In genomic region chr14:122480355-122480754, GRCm38 (mm10) we compare ENCODE assay signal across 12 mouse cellular contexts. TPM values are rescaled to one million over a fixed set of nuclear protein-coding genes. Genes with fewer than 3 reads are reported as not detected.
A peak's percentile ranks its signal among the peaks of the same experiment; 100 is the strongest.
DNase-seq lines count a peak whose midpoint lies in the region; ATAC-seq lines count a peak whose summit lies in the region.
"Had no signal": no experiment of that assay in that cellular context is flagged by ENCODE, and none has a peak within 500 bp of the region (broad histone marks: within the 10 kb centered on the region; RNA-seq: fewer than 3 reads in every experiment).

No protein-coding gene starts in this region.

- H3K27me3 ChIP-seq in forebrain, embryonic 14.5 days (replicated peaks; ENCODE audit: control insufficient read depth, insufficient read depth, low read length), result peaks cover 46% of the 10 kb centered on the region
- H3K27me3 ChIP-seq in limb, embryonic 13.5 days, result peaks cover 83% of the 10 kb centered on the region
- H3K27me3 ChIP-seq in neural tube, embryonic 15.5 days (replicated peaks), result peaks cover 59% of the 10 kb centered on the region

- H3K4me1 ChIP-seq in forebrain, embryonic 14.5 days (ENCODE audit: control insufficient read depth, insufficient read depth, low read length), result peaks cover 9% of the 10 kb centered on the region; the same call in 1 of the 2 replicates
- peaks cover 45% of the 10 kb centered on the region for H3K4me1 ChIP-seq in limb, embryonic 13.5 days
- H3K4me1 ChIP-seq in neural tube, embryonic 15.5 days, result peaks cover 19% of the 10 kb centered on the region

- H3K4me2 ChIP-seq in forebrain, embryonic 14.5 days (ENCODE audit: low read length), result peak overlapping the region; percentile 73
- peak overlapping the region; percentile 48 for H3K4me2 ChIP-seq in limb, embryonic 13.5 days (replicated peaks)
- H3K4me2 ChIP-seq in neural tube, embryonic 15.5 days, result peak overlapping the region; percentile 42

- WGBS in forebrain, embryonic 14.5 days, result 7% methylated on average over 2 of the region's 2 CpGs
- WGBS in limb, embryonic 13.5 days, result 13% methylated on average over 2 of the region's 2 CpGs
- 16% methylated on average over 2 of the region's 2 CpGs for WGBS in neural tube, embryonic 15.5 days

- H3K9ac ChIP-seq in forebrain, embryonic 14.5 days (ENCODE audit: low read length), result peak overlapping the region; percentile 75
- no peak overlapping the region for H3K9ac ChIP-seq in limb, embryonic 13.5 days
- H3K9ac ChIP-seq in neural tube, embryonic 15.5 days (replicated peaks), result no peak overlapping the region

- H3K4me3 ChIP-seq in forebrain, embryonic 14.5 days (ENCODE audit: low read depth, low read length), result peak overlapping the region; percentile 49
- H3K4me3 ChIP-seq in limb, embryonic 13.5 days, result no peak overlapping the region
- peak overlapping the region; percentile 19; the same call in 1 of the 2 replicates for H3K4me3 ChIP-seq in neural tube, embryonic 15.5 days (replicated peaks)
- H3K4me3 ChIP-seq: heart, embryonic 10.5 days had no signal

- ATAC-seq in forebrain, embryonic 14.5 days, result no peak
- no peak for ATAC-seq in limb, embryonic 13.5 days (ENCODE audit: low FRiP score, low read depth)
- no peak for ATAC-seq in neural tube, embryonic 15.5 days (ENCODE audit: low FRiP score)

- no peaks in the 10 kb centered on the region for H3K9me3 ChIP-seq in forebrain, embryonic 14.5 days (replicated peaks; ENCODE audit: control insufficient read depth, low read length)
- no peaks in the 10 kb centered on the region for H3K9me3 ChIP-seq in limb, embryonic 13.5 days
- no peaks in the 10 kb centered on the region for H3K9me3 ChIP-seq in neural tube, embryonic 15.5 days (replicated peaks)
- H3K9me3 ChIP-seq: heart, embryonic 10.5 days had no signal

- DNase-seq in embryo, embryonic 10.5 days (ENCODE audit: low spot score), result peak; percentile 70
- DNase-seq in embryo, embryonic 10 days (ENCODE audit: low spot score), result no peak
- peak; percentile 63 for DNase-seq in forebrain, embryonic 14.5 days (ENCODE audit: low spot score)
- DNase-seq in left cerebral cortex, postnatal 4 days, result no peak
- DNase-seq in ovary, adult 18-20 months (ENCODE audit: low spot score), result no peak
- DNase-seq in heart, postnatal 14 days, result no peak
- DNase-seq: kidney, adult 2 months; lung, postnatal 14 days had no signal

- H3K36me3 ChIP-seq in forebrain, embryonic 14.5 days (ENCODE audit: control insufficient read depth, insufficient read depth, low read length), result peaks cover 7% of the 10 kb centered on the region; the same call in 1 of the 2 replicates
- H3K36me3 ChIP-seq in limb, embryonic 13.5 days, result no peaks in the 10 kb centered on the region
- H3K36me3 ChIP-seq in neural tube, embryonic 15.5 days, result no peaks in the 10 kb centered on the region
- H3K36me3 ChIP-seq: heart, embryonic 10.5 days had no signal

- peak overlapping the region; percentile 71 for H3K27ac ChIP-seq in forebrain, embryonic 14.5 days (ENCODE audit: low read depth, low read length)
- H3K27ac ChIP-seq in limb, embryonic 13.5 days, result no peak overlapping the region
- no peak overlapping the region for H3K27ac ChIP-seq in neural tube, embryonic 15.5 days (replicated peaks)
- H3K27ac ChIP-seq: heart, embryonic 10.5 days had no signal

- intact Hi-C loops in left cerebral cortex, postnatal 4 days (cut with DNase I), result loop anchor here (5.0 kb wide), 1 partner anchor 397 kb away; no protein-coding TSS in a partner anchor
- intact Hi-C loops in heart, postnatal 14 days (cut with DNase I), result loop anchor here (10.0 kb wide), 2 partner anchors 256 to 504 kb away; partner anchors contain the start of gene Tmtc4

RNA-seq across cellular contexts. Expression of gene Zic2, which starts 5.1 kb away (rescaled TPM):
- 7.3 and 9.8 TPM in 2 replicates for polyA plus RNA-seq in forebrain, embryonic 14.5 days (2014; fragmentation: Nextera tagmentation; extraction: Ambion mirVana)
- polyA plus RNA-seq in limb, embryonic 13.5 days (2015; fragmentation: Nextera tagmentation; extraction: Ambion mirVana), result 2.8 and 3.2 TPM in 2 replicates
- polyA plus RNA-seq in neural tube, embryonic 15.5 days (2015; fragmentation: Nextera tagmentation; extraction: Ambion mirVana), result 5.1 and 6.8 TPM in 2 replicates
- total RNA-seq in left cerebral cortex, postnatal 4 days (2021), result 10 to 100 TPM; 22.4 to 24.1 TPM
- under 1 TPM in 1 of 2 experiments, not detected in 1; 0.22 TPM for total RNA-seq in heart, postnatal 14 days (2021)
- polyA plus RNA-seq: kidney, adult 2 months had no signal

RNA-seq across cellular contexts. Expression of gene Gm10837, which starts 10.0 kb away (rescaled TPM):
- polyA plus RNA-seq in forebrain, embryonic 14.5 days (2014; fragmentation: Nextera tagmentation; extraction: Ambion mirVana), result 0.32 and 0.55 TPM in 2 replicates
- polyA plus RNA-seq in limb, embryonic 13.5 days (2015; fragmentation: Nextera tagmentation; extraction: Ambion mirVana), result not detected in 2 replicates
- polyA plus RNA-seq in neural tube, embryonic 15.5 days (2015; fragmentation: Nextera tagmentation; extraction: Ambion mirVana), result 0.23 and 0.27 TPM in 2 replicates
- total RNA-seq in left cerebral cortex, postnatal 4 days (2021), result under 1 TPM in 1 of 2 experiments, not detected in 1; 0.40 TPM
- total RNA-seq in heart, postnatal 14 days (2021), result not detected
- total RNA-seq: left cerebral cortex, adult 8-10 months had no signal
- polyA plus RNA-seq: heart, embryonic 10.5 days; kidney, adult 2 months had no signal

RNA-seq across cellular contexts. Expression of gene Zic5, which starts 14.9 kb away (rescaled TPM):
- polyA plus RNA-seq in forebrain, embryonic 14.5 days (2014; fragmentation: Nextera tagmentation; extraction: Ambion mirVana), result 9.5 and 10.9 TPM in 2 replicates
- 2.3 and 2.6 TPM in 2 replicates for polyA plus RNA-seq in limb, embryonic 13.5 days (2015; fragmentation: Nextera tagmentation; extraction: Ambion mirVana)
- 3.9 and 6.2 TPM in 2 replicates for polyA plus RNA-seq in neural tube, embryonic 15.5 days (2015; fragmentation: Nextera tagmentation; extraction: Ambion mirVana)
- 1 to 10 TPM; 3.9 to 5.1 TPM for total RNA-seq in left cerebral cortex, postnatal 4 days (2021)
- not detected for total RNA-seq in heart, postnatal 14 days (2021)
- polyA plus RNA-seq: kidney, adult 2 months had no signal

RNA-seq across cellular contexts. Expression of gene Gm5089, which starts 29.4 kb away (rescaled TPM):
- polyA plus RNA-seq in forebrain, embryonic 14.5 days (2014; fragmentation: Nextera tagmentation; extraction: Ambion mirVana), result 0.25 and 0.33 TPM in 2 replicates
- polyA plus RNA-seq in limb, embryonic 13.5 days (2015; fragmentation: Nextera tagmentation; extraction: Ambion mirVana), result 0.18 and 0.37 TPM in 2 replicates
- polyA plus RNA-seq in neural tube, embryonic 15.5 days (2015; fragmentation: Nextera tagmentation; extraction: Ambion mirVana), result 0.14 and 0.60 TPM in 2 replicates
- total RNA-seq in left cerebral cortex, postnatal 4 days (2021), result under 1 TPM; 0.28 to 0.50 TPM
- total RNA-seq in heart, postnatal 14 days (2021), result not detected
- polyA plus RNA-seq: heart, embryonic 10.5 days; kidney, adult 2 months had no signal

RNA-seq across cellular contexts. Expression of gene Pcca, which starts 53.8 kb away (rescaled TPM):
- polyA plus RNA-seq in forebrain, embryonic 14.5 days (2014; fragmentation: Nextera tagmentation; extraction: Ambion mirVana), result 25.0 and 25.7 TPM in 2 replicates
- 26.9 and 28.3 TPM in 2 replicates for polyA plus RNA-seq in limb, embryonic 13.5 days (2015; fragmentation: Nextera tagmentation; extraction: Ambion mirVana)
- polyA plus RNA-seq in neural tube, embryonic 15.5 days (2015; fragmentation: Nextera tagmentation; extraction: Ambion mirVana), result 27.5 and 28.1 TPM in 2 replicates
- 10 to 100 TPM; 26.1 to 29.5 TPM for total RNA-seq in left cerebral cortex, postnatal 4 days (2021)
- 10 to 100 TPM; 58.6 to 63.4 TPM for total RNA-seq in heart, postnatal 14 days (2021)

Comparison
In these comparisons a context has a peak if more than half of its experiments do, and no peak if none do; other contexts are left out.
1. DNase-seq: peak in embryo, embryonic 10.5 days (single experiment) and forebrain, embryonic 14.5 days (single experiment); none in embryo, embryonic 10 days (single experiment), left cerebral cortex, postnatal 4 days (single experiment), ovary, adult 18-20 months (single experiment) and heart, postnatal 14 days (0 of 2).
2. Peak in every context shown above with its lines, with median percentiles within 50 percentile points of each other: H3K4me2 ChIP-seq.